Mouse (Mus musculus) MEL (cell line): ENCODE results near the gene Pam16.

Experiments
- CHD2 ChIP-seq: IDR thresholded peaks from 2 replicates; pipeline ENCODE4 v1.6.1; 2011; ENCODE audit warnings: low read length, improper control_type of control experiment
- CTCF ChIP-seq, 3 experiments: IDR thresholded peaks in 2 of 3; conservative IDR thresholded peaks in 1 of 3; 2 replicates each; pipeline ENCODE4 v1.5.1; 2011 to 2012; ENCODE audit warnings: low read length in 3 of 3, low read depth in 2 of 3, mild to moderate bottlenecking in 2 of 3, improper control_type of control experiment in 1 of 3, inconsistent platforms in 1 of 3, mixed read lengths in 1 of 3, moderate library complexity in 1 of 3; ENCODE audit not compliant: control insufficient read depth in 1 of 3, insufficient read depth in 1 of 3, poor library complexity in 1 of 3, severe bottlenecking in 1 of 3
- E2F4 ChIP-seq: IDR thresholded peaks from 2 replicates; pipeline ENCODE4 v1.6.1; 2011; ENCODE audit warnings: low read depth, low read length, improper control_type of control experiment, borderline replicate concordance
- EP300 ChIP-seq, 2 experiments: IDR thresholded peaks; 2 replicates each; pipeline ENCODE4 v1.6.1; 2011; ENCODE audit warnings: improper control_type of control experiment in 2 of 2, low read length in 2 of 2, low read depth in 1 of 2, mild to moderate bottlenecking in 1 of 2
- MAX ChIP-seq: IDR thresholded peaks from 2 replicates; pipeline ENCODE4 v1.6.1; 2011; ENCODE audit warnings: low read length, improper control_type of control experiment
- MYC ChIP-seq: IDR thresholded peaks from 2 replicates; pipeline ENCODE4 v1.6.1; 2011; ENCODE audit warnings: low read depth, mild to moderate bottlenecking, low read length, improper control_type of control experiment, moderate library complexity
- POLR2A ChIP-seq, 2 experiments: IDR thresholded peaks; 2 replicates each; pipeline ENCODE4 v1.6.1; 2011 to 2012; ENCODE audit warnings: low read length in 2 of 2, mild to moderate bottlenecking in 2 of 2, control low read depth in 1 of 2, improper control_type of control experiment in 1 of 2, low read depth in 1 of 2, moderate library complexity in 1 of 2; ENCODE audit not compliant: control insufficient read depth in 1 of 2, insufficient read depth in 1 of 2, poor library complexity in 1 of 2
- RAD21 ChIP-seq: IDR thresholded peaks from 2 replicates; pipeline ENCODE4 v1.6.1; 2011; ENCODE audit warnings: mild to moderate bottlenecking, low read depth, low read length, improper control_type of control experiment
- TCF12 ChIP-seq: IDR thresholded peaks from 2 replicates; pipeline ENCODE4 v1.6.1; 2014; ENCODE audit warnings: low read depth, mild to moderate bottlenecking, inconsistent platforms, low read length, improper control_type of control experiment, moderate library complexity
- USF1 ChIP-seq: IDR thresholded peaks from 2 replicates; pipeline ENCODE4 v1.6.1; 2014; ENCODE audit warnings: low read depth, mild to moderate bottlenecking, inconsistent platforms, low read length, improper control_type of control experiment, moderate library complexity
- ZKSCAN1 ChIP-seq: IDR thresholded peaks from 2 replicates; pipeline ENCODE4 v1.6.1; 2012; ENCODE audit warnings: low read depth, mild to moderate bottlenecking, inconsistent platforms, low read length, improper control_type of control experiment, moderate library complexity

DNA sequence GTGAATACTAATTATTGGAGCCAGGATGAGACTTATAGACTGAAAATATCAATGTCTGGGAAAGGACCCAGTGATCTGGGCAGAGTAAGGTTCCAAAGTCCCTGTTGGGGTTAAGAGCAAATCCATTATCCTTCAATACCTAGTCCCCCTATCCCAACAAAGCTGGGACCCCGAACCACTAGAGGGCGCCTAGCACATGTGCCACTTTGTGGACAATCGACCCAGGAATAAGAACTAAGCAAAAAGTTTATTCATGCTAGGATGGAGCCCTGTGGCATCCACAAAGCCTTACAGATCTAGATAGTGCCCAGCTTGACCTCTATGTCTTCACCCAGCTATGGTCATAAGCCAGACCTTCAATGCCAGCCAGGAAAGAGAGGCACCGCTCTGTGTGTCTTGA is 56.9 kb downstream of the Pam16 start:
- TF ChIP-seq CTCF (IDR thresholded peaks at IDR 0.05 in 2 of 3, conservative IDR thresholded peaks at IDR 0.05 in 1 of 3; ENCODE audit: control insufficient read depth in 1 of 3, insufficient read depth in 1 of 3, low read depth in 2 of 3, low read length in 3 of 3, poor library complexity in 1 of 3, severe bottlenecking in 1 of 3) (peak; percentile 89 to 97 (median 91)), USF1 (no peak), CHD2 (no peak), POLR2A (IDR thresholded peaks at IDR 0.05; ENCODE audit: control insufficient read depth in 1 of 2, insufficient read depth in 1 of 2, low read depth in 1 of 2, low read length in 2 of 2, poor library complexity in 1 of 2) (no peak), TCF12 (no peak), E2F4 (no peak), MYC (peak; percentile 78), ZKSCAN1 (no peak), EP300 (IDR thresholded peaks at IDR 0.05; ENCODE audit: low read depth in 1 of 2, low read length in 2 of 2) (no peak), RAD21 (peak; percentile 80), MAX (no peak; the same call in 1 of the 2 replicates)
